Mouse (Mus musculus) left cerebral cortex, adult 2 months (tissue): ENCODE data around the gene Olfr73. TPM values are rescaled to one million over a fixed set of nuclear protein-coding genes. Genes with fewer than 3 reads are reported as not detected.
"Not testable (repeated sequence)": the region's sequence is repeated elsewhere in the genome, so short reads cannot be mapped to it uniquely, and the experiment has no call there.

Source experiments
- DNase-seq, 2 experiments: peaks; one replicate each; pipeline ENCODE4 v3.0.0; 2021 to 2022; ENCODE audit warnings: low spot score in 2 of 2, mixed read lengths in 1 of 2; ENCODE audit errors: extremely low spot score in 1 of 2
- H3K27ac ChIP-seq: fragments of 200-600 bp; 2 replicates; pipeline ENCODE4 v1.8.1; 2022
- H3K4me3 ChIP-seq: fragments of 200-600 bp; 2 replicates; pipeline ENCODE4 v1.8.1; 2022
- CTCF ChIP-seq: fragments of 200-600 bp; IDR thresholded peaks from 2 replicates; pipeline ENCODE4 v1.8.1; 2022; ENCODE audit warnings: antibody characterized with exemption, mild to moderate bottlenecking, moderate library complexity
- intact Hi-C: fragments of 180-260 bp; cut with DNase I; formaldehyde crosslinking; loops from one replicate; pipeline ENCODE4 v1.15.1; 2025
- long read RNA-seq, 2 experiments: library from polyadenylated mRNA; stranded (forward); transcript quantifications; one replicate each; pipeline ENCODE4 v2.0.0; 2021; ENCODE audit warnings: borderline mapping rate in 2 of 2
- total RNA-seq, 2 experiments: library from RNA; stranded (reverse); gene quantifications; 2 replicates each; pipeline ENCODE4 v1.2.3; 2021

The Olfr73 gene
- total RNA-seq = not detected
- long read RNA-seq, experiment 1 = 0 reads
- long read RNA-seq, experiment 2 = 0 reads

- no peak within 1 kb of the TSS for H3K4me3 ChIP-seq
- TF ChIP-seq CTCF = no peak
- intact Hi-C loops = no loop called here
- DNase-seq = no peak
- H3K27ac ChIP-seq = no peak within 1 kb of the TSS
These were observed at the start of gene Olfr73 for GRCm38 (mm10) chr2:88037599-88037998. TSS of gene Olfr73 (minus strand) at chr2:88037699.

GRCm38 (mm10) chr2:88071730-88072129 lies 34.2 kb upstream of the Olfr73 start, which contains the start of gene Olfr1163:
TSS of gene Olfr1163 (minus strand) at chr2:88071830.
- intact Hi-C loops = no loop called here
- TF ChIP-seq CTCF = no peak
- DNase-seq = no peak
- Histone ChIP-seq H3K27ac (no peak within 1 kb of the TSS), H3K4me3 (no peak within 1 kb of the TSS)

GRCm38 (mm10) chr2:88063587-88063986 lies 26.1 kb upstream of the Olfr73 start:
- DNase-seq = no peak
- no peak for TF ChIP-seq CTCF
- Histone ChIP-seq H3K4me3 (no peak overlapping the region), H3K27ac (no peak overlapping the region)
- intact Hi-C loops = no loop called here

- intact Hi-C loops = no loop called here
- no peak for TF ChIP-seq CTCF
- no peak for DNase-seq
These were observed 13.5 kb upstream of the Olfr73 start, which contains the start of gene Olfr1162 for GRCm38 (mm10) chr2:88051029-88051428. TSS of gene Olfr1162 (minus strand) at chr2:88051129.

GRCm38 (mm10) chr2:88022474-88022873 lies 15.0 kb downstream of the Olfr73 start, which contains the start of gene Olfr1161:
TSS of gene Olfr1161 (plus strand) at chr2:88022774.
- intact Hi-C loops, H3K27ac ChIP-seq, DNase-seq, H3K4me3 ChIP-seq: not testable (repeated sequence)

More at GRCm38 (mm10) chr2:88051029-88051428, 13.5 kb upstream of the Olfr73 start, which contains the start of gene Olfr1162:
- H3K4me3 ChIP-seq = no peak within 1 kb of the TSS
- H3K27ac ChIP-seq = no peak within 1 kb of the TSS

- H3K4me3 ChIP-seq = no peak within 1 kb of the TSS
- no peak for DNase-seq
- no peak within 1 kb of the TSS for H3K27ac ChIP-seq
- TF ChIP-seq CTCF = no peak
- intact Hi-C loops = no loop called here
These were observed 29.8 kb downstream of the Olfr73 start, which contains the start of gene Olfr1160 for GRCm38 (mm10) chr2:88007515-88008318. TSS of gene Olfr1160 (minus strand) at chr2:88008268.

GRCm38 (mm10) chr2:87989813-87990212 lies 47.7 kb downstream of the Olfr73 start, which contains the start of gene Olfr1158:
TSS of gene Olfr1158 (plus strand) at chr2:87990113.
- intact Hi-C loops = no loop called here
- no peak for DNase-seq

More at GRCm38 (mm10) chr2:87989813-87990212, 47.7 kb downstream of the Olfr73 start, which contains the start of gene Olfr1158:
- H3K4me3 ChIP-seq = no peak within 1 kb of the TSS
- no peak within 1 kb of the TSS for H3K27ac ChIP-seq
- TF ChIP-seq CTCF = no peak

Other genes with a start within 250 kb of the Olfr73 start
- not detected for gene Olfr1143, start 237.1 kb downstream of the Olfr73 start, total RNA-seq
- gene Olfr1145, start 227.9 kb downstream of the Olfr73 start, total RNA-seq = not detected
- not detected for gene Olfr1148, start 207.2 kb downstream of the Olfr73 start, total RNA-seq
- gene Olfr1150-ps1, start 193.7 kb downstream of the Olfr73 start, total RNA-seq = not detected
- not detected for gene Olfr1151, start 181.8 kb downstream of the Olfr73 start, total RNA-seq
- gene Olfr1152, start 171.2 kb downstream of the Olfr73 start, total RNA-seq = not detected
- not detected for gene Olfr1153, start 142.7 kb downstream of the Olfr73 start, total RNA-seq
- gene Olfr1154, start 132.5 kb downstream of the Olfr73 start, total RNA-seq = not detected
- not detected for gene Olfr1155, start 92.6 kb downstream of the Olfr73 start, total RNA-seq
- not detected for gene Olfr1156, start 84.6 kb downstream of the Olfr73 start, total RNA-seq
- not detected for gene Olfr1157, start 69.4 kb downstream of the Olfr73 start, total RNA-seq
- not detected for gene Olfr74, start 63.0 kb downstream of the Olfr73 start, total RNA-seq
- not detected for gene Olfr1158, start 47.6 kb downstream of the Olfr73 start, total RNA-seq
- gene Olfr1160, start 29.4 kb downstream of the Olfr73 start, total RNA-seq = not detected
- gene Olfr1161, start 14.9 kb downstream of the Olfr73 start, total RNA-seq = not detected
- gene Olfr1162, start 13.4 kb upstream of the Olfr73 start, total RNA-seq = not detected
- gene Olfr1163, start 34.1 kb upstream of the Olfr73 start, total RNA-seq = not detected
- gene Olfr1164, start 56.3 kb upstream of the Olfr73 start, total RNA-seq = not detected
- not detected for gene Olfr1166, start 90.6 kb upstream of the Olfr73 start, total RNA-seq
- gene Olfr1167, start 117.5 kb upstream of the Olfr73 start, total RNA-seq = not detected
- gene Olfr1168, start 144.2 kb upstream of the Olfr73 start, total RNA-seq = not detected
- not detected for gene Olfr1170, start 190.6 kb upstream of the Olfr73 start, total RNA-seq
- under 1 TPM in 1 of 2 experiments, not detected in 1; 0.07 TPM for gene Olfr1173, start 242.2 kb upstream of the Olfr73 start, total RNA-seq